Mouse (Mus musculus) liver, adult 2 months (tissue): ENCODE measurements at regions not wholly inside any gene's neighbourhood (a gene's known extent, or its start where the extent isn't known, plus 50 kb on each side); places are given as distances from the start of the nearest gene placed in this dataset.

ENCODE experiments used
- CTCF ChIP-seq: fragments of 200-500 bp; IDR thresholded peaks from 2 replicates; pipeline ENCODE4 v1.5.1; 2011; ENCODE audit warnings: low read depth, low read length, control low read depth
- POLR2A ChIP-seq: fragments of 200-500 bp; IDR thresholded peaks from 2 replicates; pipeline ENCODE4 v1.6.1; 2011; ENCODE audit warnings: low read length, control low read depth; ENCODE audit not compliant: insufficient read depth; ENCODE audit errors: extremely low read depth

- TF ChIP-seq CTCF (no peak), POLR2A (no peak)
Measured at GRCm38 (mm10) chr1:163640527-163641228, 84.4 kb downstream of the Mettl11b start.
